Mouse (Mus musculus): Measurements from ENCODE around the gene Gfap. TPM values are rescaled to one million over a fixed set of nuclear protein-coding genes. Genes with fewer than 3 reads are reported as not detected.

Gfap gene
- total and polyA plus RNA-seq, 3 experiments, result 0.55 to 1.5 (median 0.72) TPM

Other genes starting within 250 kb of the Gfap start
- gene Meioc, start 237.2 kb downstream of the Gfap start, total RNA-seq (2021), result not detected
- gene Meioc, start 237.2 kb downstream of the Gfap start, polyA plus RNA-seq (2012; rRNA removed), result not detected in 2 replicates
- gene Ccdc43, start 203.1 kb downstream of the Gfap start, total RNA-seq (2021), result 10 to 100 TPM; 22.9 to 32.8 TPM
- 3.3 and 3.5 TPM in 2 replicates for gene Ccdc43, start 203.1 kb downstream of the Gfap start, polyA plus RNA-seq (2012; rRNA removed)
- gene Adam11, start 139.5 kb downstream of the Gfap start, total RNA-seq (2021), result 1 to 10 TPM; 2.9 to 3.4 TPM
- 9.2 and 11.0 TPM in 2 replicates for gene Adam11, start 139.5 kb downstream of the Gfap start, polyA plus RNA-seq (2012; rRNA removed)
- 10 to 100 TPM; 12.9 to 20.6 TPM for gene Gjc1, start 81.2 kb downstream of the Gfap start, total RNA-seq (2021)
- 1.8 and 2.4 TPM in 2 replicates for gene Gjc1, start 81.2 kb downstream of the Gfap start, polyA plus RNA-seq (2012; rRNA removed)
- 1 to 10 TPM in 1 of 2 experiments, under 1 TPM in 1; 0.66 to 2.9 TPM for gene Higd1b, start 65.1 kb downstream of the Gfap start, total RNA-seq (2021)
- gene Higd1b, start 65.1 kb downstream of the Gfap start, polyA plus RNA-seq (2012; rRNA removed), result 2.0 and 2.8 TPM in 2 replicates
- gene Eftud2, start 19.9 kb downstream of the Gfap start, total RNA-seq (2021), result 10 to 100 TPM; 71.4 to 73.5 TPM
- gene Eftud2, start 19.9 kb downstream of the Gfap start, polyA plus RNA-seq (2012; rRNA removed), result 124 and 176 TPM in 2 replicates
- gene Ccdc103, start 19.7 kb downstream of the Gfap start, total RNA-seq (2021), result under 1 TPM; 0.32 to 0.97 TPM
- gene Ccdc103, start 19.7 kb downstream of the Gfap start, polyA plus RNA-seq (2012; rRNA removed), result 0.46 and 0.81 TPM in 2 replicates
- not detected for gene Fam187a, start 15.7 kb downstream of the Gfap start, total RNA-seq (2021)
- not detected in 2 replicates for gene Fam187a, start 15.7 kb downstream of the Gfap start, polyA plus RNA-seq (2012; rRNA removed)
- gene Kif18b, start 24.2 kb upstream of the Gfap start, total RNA-seq (2021), result 1 to 10 TPM in 1 of 2 experiments, under 1 TPM in 1; 0.62 to 1.2 TPM
- gene Kif18b, start 24.2 kb upstream of the Gfap start, polyA plus RNA-seq (2012; rRNA removed), result 1.2 and 1.4 TPM in 2 replicates
- 10 to 100 TPM; 39.4 to 69.4 TPM for gene C1ql1, start 45.8 kb upstream of the Gfap start, total RNA-seq (2021)
- gene C1ql1, start 45.8 kb upstream of the Gfap start, polyA plus RNA-seq (2012; rRNA removed), result 67.7 and 112 TPM in 2 replicates
- gene Nmt1, start 127.3 kb upstream of the Gfap start, total RNA-seq (2021), result 100 to 1,000 TPM; 106 to 112 TPM
- 20.8 and 25.6 TPM in 2 replicates for gene Nmt1, start 127.3 kb upstream of the Gfap start, polyA plus RNA-seq (2012; rRNA removed)
- 10 to 100 TPM; 62.8 to 79.5 TPM for gene Dcakd, start 127.4 kb upstream of the Gfap start, total RNA-seq (2021)
- gene Dcakd, start 127.4 kb upstream of the Gfap start, polyA plus RNA-seq (2012; rRNA removed), result 136 and 185 TPM in 2 replicates
- gene Plcd3, start 200.7 kb upstream of the Gfap start, total RNA-seq (2021), result 10 to 100 TPM in 1 of 2 experiments, 1 to 10 TPM in 1; 6.3 to 14.3 TPM
- 21.4 and 24.7 TPM in 2 replicates for gene Plcd3, start 200.7 kb upstream of the Gfap start, polyA plus RNA-seq (2012; rRNA removed)
- 100 to 1,000 TPM in 1 of 2 experiments, 10 to 100 TPM in 1; 88.4 to 175 TPM for gene Acbd4, start 200.8 kb upstream of the Gfap start, total RNA-seq (2021)
- 70.3 and 91.9 TPM in 2 replicates for gene Acbd4, start 200.8 kb upstream of the Gfap start, polyA plus RNA-seq (2012; rRNA removed)
- 10 to 100 TPM; 70.9 to 83.7 TPM for gene Hexim1, start 215.3 kb upstream of the Gfap start, total RNA-seq (2021)
- gene Hexim1, start 215.3 kb upstream of the Gfap start, polyA plus RNA-seq (2012; rRNA removed), result 15.7 and 16.5 TPM in 2 replicates
- 1 to 10 TPM; 2.8 to 7.0 TPM for gene Hexim2, start 231.5 kb upstream of the Gfap start, total RNA-seq (2021)
- 3.3 and 4.5 TPM in 2 replicates for gene Hexim2, start 231.5 kb upstream of the Gfap start, polyA plus RNA-seq (2012; rRNA removed)

All from adrenal gland, adult 2 months (tissue).